Mouse (Mus musculus): ENCODE results near the gene AW549877. TPM values are rescaled to one million over a fixed set of nuclear protein-coding genes. Genes with fewer than 3 reads are reported as not detected.

AW549877 gene
- polyA plus RNA-seq (2014; fragmentation: Nextera tagmentation; extraction: Ambion mirVana) = 43.1 and 43.6 TPM in 2 replicates

DNA sequence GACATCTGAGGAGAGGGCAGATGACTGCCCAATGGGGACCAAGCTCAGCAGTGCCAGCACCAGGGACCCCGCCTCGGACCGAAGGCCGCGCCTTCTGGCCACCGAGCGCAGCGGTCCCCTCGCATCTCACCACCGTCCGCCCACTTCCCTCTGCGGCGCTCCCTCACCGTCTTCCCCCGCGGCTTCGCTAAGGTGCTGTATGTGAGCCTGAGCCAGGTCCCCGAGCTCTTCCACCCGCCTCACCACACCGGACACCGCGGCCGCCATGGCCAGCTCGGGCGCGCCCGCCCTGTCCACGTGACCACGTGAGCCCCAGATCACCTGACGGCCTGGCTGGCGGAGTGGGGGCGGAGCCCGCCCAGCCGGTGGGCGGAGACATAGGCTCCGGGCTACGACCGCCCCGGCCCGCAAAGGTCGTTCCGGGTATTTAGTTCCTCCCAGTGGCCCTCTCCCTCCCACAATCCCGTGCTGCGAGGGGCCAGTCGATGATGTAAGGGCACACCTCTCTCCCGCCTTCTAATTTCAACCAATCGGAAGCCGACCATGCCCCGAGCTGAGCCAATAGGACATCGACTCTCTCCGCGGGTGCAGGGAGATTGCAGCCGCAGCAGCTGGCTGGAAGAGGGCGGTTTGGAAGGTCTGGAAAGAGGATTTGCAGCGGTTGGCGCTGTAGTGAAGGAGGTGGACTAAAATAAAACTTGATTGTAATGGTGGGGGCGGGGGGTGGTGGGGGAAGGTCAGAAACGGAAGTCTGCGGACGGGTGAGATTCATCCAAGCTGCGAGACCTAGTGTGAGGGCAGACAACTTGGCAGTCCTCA, at the start of gene AW549877:
TSS of gene AW549877 (minus strand) at position 297 of the 819 bp plus-strand sequence.
- Histone ChIP-seq H3K27me3 (replicated peaks; ENCODE audit: control insufficient read depth, insufficient read depth, low read length) (no peaks in the 10 kb centered on the region), H3K4me2 (ENCODE audit: low read length) (peak within 1 kb of the TSS; percentile 69), H3K36me3 (ENCODE audit: control insufficient read depth, insufficient read depth, low read length) (peaks cover 13% of the 10 kb centered on the region), H3K9me3 (replicated peaks; ENCODE audit: control insufficient read depth, low read length) (no peaks in the 10 kb centered on the region), H3K9ac (ENCODE audit: low read length) (peak within 1 kb of the TSS; percentile 83), H3K4me3 (ENCODE audit: low read depth, low read length) (peak within 1 kb of the TSS; percentile 76), H3K4me1 (ENCODE audit: control insufficient read depth, insufficient read depth, low read length) (peaks cover 4% of the 10 kb centered on the region; the same call in 1 of the 2 replicates), H3K27ac (ENCODE audit: low read depth, low read length) (peak within 1 kb of the TSS; percentile 87)
- whole genome bisulfite sequencing = under 1% methylated on average over 59 of the region's 61 CpGs
- ATAC-seq (peak; percentile 99), DNase-seq (ENCODE audit: low spot score) (peak; percentile 99)

DNA sequence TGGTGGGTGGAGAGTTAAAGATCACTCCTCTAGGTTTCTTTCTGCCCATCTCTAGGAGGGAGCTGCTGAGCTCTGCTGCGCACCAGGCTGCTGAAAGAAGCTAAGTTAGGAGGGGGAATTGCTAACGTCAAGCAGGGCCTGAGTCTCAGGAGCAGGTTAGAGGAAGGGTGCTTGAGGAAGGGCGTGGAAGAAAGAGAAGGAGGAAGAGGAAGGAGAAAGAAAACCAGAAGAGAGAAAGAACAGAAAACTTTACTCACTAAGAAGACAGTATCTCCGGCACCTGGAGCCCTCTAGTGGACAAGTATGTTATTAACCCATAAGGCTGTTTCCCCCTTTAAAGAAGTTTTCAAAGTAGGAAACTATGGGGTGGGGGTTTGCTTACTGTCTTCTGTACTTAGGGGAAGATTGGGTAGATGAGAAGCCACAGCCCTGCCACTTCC, 47.5 kb upstream of the AW549877 start:
- ATAC-seq (0 out of 2 replicates have a peak, but pooled peaks have one; percentile 44), DNase-seq (ENCODE audit: low spot score) (peak; percentile 52)
- Histone ChIP-seq H3K27ac (ENCODE audit: low read depth, low read length) (no peak overlapping the region), H3K9ac (ENCODE audit: low read length) (no peak overlapping the region), H3K27me3 (replicated peaks; ENCODE audit: control insufficient read depth, insufficient read depth, low read length) (no peaks in the 10 kb centered on the region), H3K4me1 (ENCODE audit: control insufficient read depth, insufficient read depth, low read length) (no peaks in the 10 kb centered on the region), H3K36me3 (ENCODE audit: control insufficient read depth, insufficient read depth, low read length) (peaks cover 14% of the 10 kb centered on the region), H3K9me3 (replicated peaks; ENCODE audit: control insufficient read depth, low read length) (no peaks in the 10 kb centered on the region), H3K4me2 (ENCODE audit: low read length) (no peak overlapping the region), H3K4me3 (ENCODE audit: low read depth, low read length) (no peak overlapping the region)
- WGBS = 25% methylated on average over 4 of the region's 4 CpGs

- Histone ChIP-seq H3K4me1 (ENCODE audit: control insufficient read depth, insufficient read depth, low read length) (no peaks in the 10 kb centered on the region), H3K9me3 (replicated peaks; ENCODE audit: control insufficient read depth, low read length) (no peaks in the 10 kb centered on the region), H3K9ac (ENCODE audit: low read length) (no peak overlapping the region), H3K27ac (ENCODE audit: low read depth, low read length) (no peak overlapping the region), H3K36me3 (ENCODE audit: control insufficient read depth, insufficient read depth, low read length) (peaks cover 18% of the 10 kb centered on the region), H3K4me3 (ENCODE audit: low read depth, low read length) (no peak overlapping the region), H3K4me2 (ENCODE audit: low read length) (no peak overlapping the region), H3K27me3 (replicated peaks; ENCODE audit: control insufficient read depth, insufficient read depth, low read length) (no peaks in the 10 kb centered on the region)
- DNase-seq (ENCODE audit: low spot score) (no peak), ATAC-seq (no peak)
- WGBS = 73% methylated on average over 3 of the region's 3 CpGs
Observed at GRCm38 (mm10) chr15:4042423-4042822, 46.9 kb upstream of the AW549877 start.

DNA sequence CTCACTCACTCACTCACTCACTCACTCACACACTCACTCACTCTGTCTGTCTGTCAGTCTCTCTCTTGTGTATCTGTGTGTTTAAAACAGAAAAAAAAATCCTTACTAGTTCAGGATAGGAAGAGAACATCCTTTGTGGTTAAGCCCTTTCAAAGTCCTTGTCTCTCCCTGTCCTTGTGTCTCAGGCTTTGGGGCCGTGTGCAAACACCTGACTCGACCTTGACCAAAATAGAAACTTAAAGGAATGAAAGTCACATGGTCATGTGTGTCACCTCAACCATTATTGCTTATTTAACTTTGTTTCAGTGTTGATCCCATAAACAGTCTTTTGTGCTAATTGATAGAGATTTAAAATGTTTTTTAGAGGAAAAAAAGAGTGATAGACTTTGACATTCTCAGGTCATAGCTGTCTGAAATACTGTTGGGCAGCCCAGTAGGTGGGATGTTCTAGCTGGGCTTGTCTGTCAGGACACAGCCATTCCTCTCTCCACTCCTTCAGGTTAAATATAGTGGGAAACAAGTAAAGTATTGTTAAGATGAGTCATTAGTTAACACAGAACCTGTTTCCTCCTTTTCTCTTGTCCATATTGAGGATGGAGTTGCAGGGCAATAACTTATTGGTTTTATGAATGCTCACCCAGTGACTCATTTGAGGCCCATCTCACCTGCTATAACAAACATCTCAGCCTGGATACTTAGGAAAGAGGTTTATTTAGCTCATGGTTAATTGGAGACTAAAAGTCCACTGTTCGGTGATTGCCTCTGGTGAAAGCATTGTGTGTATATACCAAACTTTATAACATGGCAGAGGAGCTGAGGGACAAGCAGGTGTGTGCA, 37.8 kb upstream of the AW549877 start:
- H3K9me3 ChIP-seq (replicated peaks; ENCODE audit: control insufficient read depth, low read length) = no peaks in the 10 kb centered on the region
- WGBS = 83% methylated on average over 3 of the region's 3 CpGs
- ATAC-seq = no peak

DNA sequence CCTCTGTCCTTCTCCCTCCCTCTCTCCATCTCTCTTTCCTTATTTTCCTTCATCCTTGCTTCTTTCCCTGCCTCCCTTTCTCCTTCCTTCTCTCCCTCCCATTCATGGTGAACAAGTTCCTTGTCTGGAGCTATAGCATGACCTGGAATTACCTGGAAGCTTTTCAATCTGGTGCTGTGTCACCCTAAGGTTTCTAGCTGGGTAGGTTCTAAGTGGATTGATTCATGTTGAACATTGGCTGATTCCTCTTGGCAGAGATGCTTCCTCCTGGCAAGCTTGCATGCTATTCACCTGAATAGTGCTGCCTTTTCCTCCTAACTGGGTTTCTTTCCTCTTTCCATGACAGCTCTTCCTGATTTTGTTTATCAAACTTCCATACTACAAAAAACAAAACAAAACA, 33.4 kb upstream of the AW549877 start:
- no peak for ATAC-seq
- no peak for DNase-seq (ENCODE audit: low spot score)
- Histone ChIP-seq H3K4me1 (ENCODE audit: control insufficient read depth, insufficient read depth, low read length) (peaks cover 8% of the 10 kb centered on the region; the same call in 1 of the 2 replicates), H3K27me3 (replicated peaks; ENCODE audit: control insufficient read depth, insufficient read depth, low read length) (no peaks in the 10 kb centered on the region), H3K4me2 (ENCODE audit: low read length) (no peak overlapping the region), H3K27ac (ENCODE audit: low read depth, low read length) (no peak overlapping the region), H3K4me3 (ENCODE audit: low read depth, low read length) (no peak overlapping the region), H3K36me3 (ENCODE audit: control insufficient read depth, insufficient read depth, low read length) (no peaks in the 10 kb centered on the region), H3K9me3 (replicated peaks; ENCODE audit: control insufficient read depth, low read length) (no peaks in the 10 kb centered on the region), H3K9ac (ENCODE audit: low read length) (no peak overlapping the region)

More for the DNA sequence above, 37.8 kb upstream of the AW549877 start:
- no peak overlapping the region for H3K9ac ChIP-seq (ENCODE audit: low read length)
- H3K4me3 ChIP-seq (ENCODE audit: low read depth, low read length) = no peak overlapping the region
- H3K36me3 ChIP-seq (ENCODE audit: control insufficient read depth, insufficient read depth, low read length) = peaks cover 15% of the 10 kb centered on the region
- H3K4me2 ChIP-seq (ENCODE audit: low read length) = no peak overlapping the region
- no peak overlapping the region for H3K27ac ChIP-seq (ENCODE audit: low read depth, low read length)
- DNase-seq (ENCODE audit: low spot score) = no peak
- H3K27me3 ChIP-seq (replicated peaks; ENCODE audit: control insufficient read depth, insufficient read depth, low read length) = no peaks in the 10 kb centered on the region
- H3K4me1 ChIP-seq (ENCODE audit: control insufficient read depth, insufficient read depth, low read length) = no peaks in the 10 kb centered on the region

DNA sequence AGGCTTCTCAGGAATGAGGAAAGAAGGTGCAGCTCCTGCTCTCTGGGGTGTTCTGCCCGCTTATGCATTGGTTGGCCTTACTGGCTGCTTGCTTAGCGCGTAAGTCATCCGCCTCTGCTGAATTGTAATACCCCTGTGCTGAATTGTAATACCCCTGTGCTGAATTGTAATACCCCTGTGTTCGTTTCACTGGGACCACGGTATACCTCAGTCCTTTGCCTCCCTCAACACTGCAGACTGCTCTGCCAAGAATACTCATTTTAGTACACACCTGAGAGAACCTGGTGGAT, 32.8 kb upstream of the AW549877 start:
- Histone ChIP-seq H3K9ac (ENCODE audit: low read length) (no peak overlapping the region), H3K36me3 (ENCODE audit: control insufficient read depth, insufficient read depth, low read length) (no peaks in the 10 kb centered on the region), H3K9me3 (replicated peaks; ENCODE audit: control insufficient read depth, low read length) (no peaks in the 10 kb centered on the region), H3K4me1 (ENCODE audit: control insufficient read depth, insufficient read depth, low read length) (peaks cover 8% of the 10 kb centered on the region; the same call in 1 of the 2 replicates), H3K4me2 (ENCODE audit: low read length) (peak overlapping the region; percentile 67; the same call in 1 of the 2 replicates), H3K27me3 (replicated peaks; ENCODE audit: control insufficient read depth, insufficient read depth, low read length) (no peaks in the 10 kb centered on the region), H3K27ac (ENCODE audit: low read depth, low read length) (no peak overlapping the region), H3K4me3 (ENCODE audit: low read depth, low read length) (no peak overlapping the region)
- no peak for DNase-seq (ENCODE audit: low spot score)
- ATAC-seq = no peak
- WGBS = 64% methylated on average over 6 of the region's 6 CpGs

- Histone ChIP-seq H3K9ac (ENCODE audit: low read length) (peak overlapping the region; percentile 86), H3K36me3 (ENCODE audit: control insufficient read depth, insufficient read depth, low read length) (no peaks in the 10 kb centered on the region), H3K27ac (ENCODE audit: low read depth, low read length) (peak overlapping the region; percentile 94; the same call in 1 of the 2 replicates), H3K4me2 (ENCODE audit: low read length) (peak overlapping the region; percentile 67), H3K4me3 (ENCODE audit: low read depth, low read length) (peak overlapping the region; percentile 80), H3K4me1 (ENCODE audit: control insufficient read depth, insufficient read depth, low read length) (peaks cover 8% of the 10 kb centered on the region; the same call in 1 of the 2 replicates), H3K27me3 (replicated peaks; ENCODE audit: control insufficient read depth, insufficient read depth, low read length) (no peaks in the 10 kb centered on the region), H3K9me3 (replicated peaks; ENCODE audit: control insufficient read depth, low read length) (no peaks in the 10 kb centered on the region)
- no peak for ATAC-seq
- DNase-seq (ENCODE audit: low spot score) = peak; percentile 37
- 10% methylated on average over 6 of the region's 6 CpGs for WGBS
Observed at GRCm38 (mm10) chr15:4027671-4028410, 32.3 kb upstream of the AW549877 start.

- H3K4me2 ChIP-seq (ENCODE audit: low read length) = peak overlapping the region; percentile 67
- H3K9ac ChIP-seq (ENCODE audit: low read length) = peak overlapping the region; percentile 86
- under 1% methylated on average over 65 of the region's 65 CpGs for WGBS
- peak overlapping the region; percentile 94 for H3K27ac ChIP-seq (ENCODE audit: low read depth, low read length)
- no peaks in the 10 kb centered on the region for H3K27me3 ChIP-seq (replicated peaks; ENCODE audit: control insufficient read depth, insufficient read depth, low read length)
- H3K36me3 ChIP-seq (ENCODE audit: control insufficient read depth, insufficient read depth, low read length) = no peaks in the 10 kb centered on the region
- peak overlapping the region; percentile 80 for H3K4me3 ChIP-seq (ENCODE audit: low read depth, low read length)
- no peaks in the 10 kb centered on the region for H3K9me3 ChIP-seq (replicated peaks; ENCODE audit: control insufficient read depth, low read length)
- ATAC-seq (peak; percentile 81), DNase-seq (ENCODE audit: low spot score) (peak; percentile 86)
- H3K4me1 ChIP-seq (ENCODE audit: control insufficient read depth, insufficient read depth, low read length) = peaks cover 8% of the 10 kb centered on the region; the same call in 1 of the 2 replicates
Observed at GRCm38 (mm10) chr15:4026831-4027584, 31.5 kb upstream of the AW549877 start.

All from forebrain, embryonic 14.5 days (tissue).